Mouse (Mus musculus): ENCODE results near the gene Pitpnb. TPM values are rescaled to one million over a fixed set of nuclear protein-coding genes. Genes with fewer than 3 reads are reported as not detected.

The Pitpnb gene
- total RNA-seq, 2 experiments from 2014 or later, result 84.4 to 86.0 TPM

DNA sequence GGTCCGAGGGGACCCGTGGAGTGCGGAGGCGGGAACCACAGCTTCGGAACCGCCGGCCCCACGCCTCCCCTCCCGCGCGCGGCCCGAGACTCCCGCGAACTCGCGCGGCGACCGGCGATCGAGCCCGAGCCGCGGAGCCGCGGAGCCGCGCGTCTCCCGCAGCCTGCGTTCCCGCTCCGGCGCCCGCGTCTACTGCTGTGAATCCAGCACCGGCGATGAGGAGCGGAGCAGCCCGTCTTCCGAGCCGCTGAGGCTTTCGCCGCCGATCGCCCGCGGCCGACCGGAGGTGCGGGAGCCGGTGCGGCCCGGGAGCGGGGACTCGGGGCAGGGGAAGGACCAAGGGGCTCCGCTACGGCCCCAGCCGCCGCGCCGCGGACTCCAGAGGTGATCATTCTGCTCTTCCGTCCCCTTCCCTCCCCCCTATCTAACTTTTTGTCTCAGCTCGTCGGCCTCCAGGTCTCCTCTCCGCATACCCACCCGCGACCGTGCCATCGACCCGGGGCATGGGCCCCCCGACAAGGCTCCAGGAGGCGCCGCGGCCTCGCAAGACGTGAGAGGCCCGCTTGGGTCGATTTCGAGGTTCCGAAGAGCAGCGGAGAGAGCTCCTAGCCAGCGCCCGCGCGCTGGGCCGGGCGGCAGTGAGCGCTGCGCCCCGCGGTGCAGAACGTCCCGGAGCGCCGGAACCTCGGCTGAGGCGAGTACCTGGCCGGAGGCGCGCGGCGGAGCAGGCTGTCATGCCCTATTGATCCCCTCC lies 87.0 kb downstream of the Pitpnb start:
- peak in 1 of 2 experiments; percentile 49 for DNase-seq (ENCODE audit: low spot score in 2 of 2)
- intact Hi-C loops (cut with DNase I), result loop anchor here (5.0 to 10.0 kb wide), 2 partner anchors 345 to 657 kb away; no protein-coding TSS in a partner anchor

GRCm38 (mm10) chr5:111418202-111419120 lies 87.9 kb downstream of the Pitpnb start:
- DNase-seq (ENCODE audit: low spot score in 2 of 2), result peak in 1 of 2 experiments; percentile 58
- intact Hi-C loops (cut with DNase I), result loop anchor here (5.0 to 10.0 kb wide), 2 partner anchors 344 to 656 kb away; no protein-coding TSS in a partner anchor

- DNase-seq (ENCODE audit: low spot score in 2 of 2), result peak; percentile 69 to 71
These were observed 88.7 kb downstream of the Pitpnb start for GRCm38 (mm10) chr5:111419121-111419881.

DNA sequence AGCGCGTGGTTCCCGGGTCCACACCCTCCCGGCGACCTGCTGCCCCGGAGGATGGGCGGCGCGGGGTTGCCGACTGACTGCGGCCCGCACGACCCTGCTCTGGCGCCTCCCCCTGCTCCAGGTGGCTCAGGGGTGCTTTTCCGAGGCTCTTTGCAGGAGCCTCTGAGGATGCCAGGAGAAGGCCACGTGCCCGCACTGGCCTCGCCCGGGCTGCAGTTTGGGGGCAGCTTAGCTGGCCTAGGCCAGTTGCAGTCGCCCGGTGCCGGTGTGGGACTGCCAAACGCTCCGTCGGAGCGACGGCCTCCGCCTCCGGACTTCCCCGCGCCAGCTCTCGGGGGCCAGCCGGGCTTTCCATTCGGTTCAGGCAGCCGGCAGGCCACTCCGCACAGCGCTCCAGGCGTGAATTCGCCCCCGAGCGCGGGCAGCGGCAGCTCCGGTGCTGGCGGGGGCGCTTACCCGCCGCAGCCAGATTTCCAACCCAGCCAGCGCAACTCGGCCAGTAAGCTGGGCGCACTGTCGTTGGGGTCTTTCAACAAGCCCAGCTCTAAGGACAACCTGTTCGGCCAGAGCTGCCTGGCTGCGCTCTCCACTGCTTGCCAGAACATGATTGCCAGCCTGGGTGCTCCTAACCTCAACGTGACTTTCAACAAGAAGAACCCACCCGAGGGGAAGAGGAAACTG lies 89.6 kb downstream of the Pitpnb start:
- DNase-seq (ENCODE audit: low spot score in 2 of 2), result peak in 1 of 2 experiments; percentile 77
- intact Hi-C loops (cut with DNase I), result no loop called here

More at GRCm38 (mm10) chr5:111419121-111419881, 88.7 kb downstream of the Pitpnb start:
- intact Hi-C loops (cut with DNase I), result loop anchor here (5.0 to 10.0 kb wide), 2 partner anchors 343 to 656 kb away; no protein-coding TSS in a partner anchor

DNA sequence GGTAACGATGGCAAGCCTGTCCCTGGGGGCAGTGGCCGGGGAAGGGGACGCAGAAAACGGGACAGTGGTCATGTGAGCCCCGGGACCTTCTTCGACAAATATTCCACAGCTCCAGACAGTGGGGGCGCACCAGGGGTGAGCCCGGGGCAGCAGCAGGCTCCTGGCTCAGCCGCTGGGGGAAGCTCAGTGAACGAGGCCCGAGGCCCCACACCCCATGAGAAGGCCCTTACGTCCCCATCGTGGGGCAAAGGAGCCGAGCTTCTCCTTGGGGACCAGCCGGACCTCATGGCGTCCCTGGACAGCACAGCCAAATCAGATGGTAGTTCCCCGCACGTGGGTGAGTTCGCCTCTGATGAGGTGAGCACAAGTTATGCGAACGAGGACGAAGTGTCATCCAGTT lies 90.3 kb downstream of the Pitpnb start:
- intact Hi-C loops (cut with DNase I), result no loop called here
- peak in 1 of 2 experiments; percentile 64 for DNase-seq (ENCODE audit: low spot score in 2 of 2)

DNA sequence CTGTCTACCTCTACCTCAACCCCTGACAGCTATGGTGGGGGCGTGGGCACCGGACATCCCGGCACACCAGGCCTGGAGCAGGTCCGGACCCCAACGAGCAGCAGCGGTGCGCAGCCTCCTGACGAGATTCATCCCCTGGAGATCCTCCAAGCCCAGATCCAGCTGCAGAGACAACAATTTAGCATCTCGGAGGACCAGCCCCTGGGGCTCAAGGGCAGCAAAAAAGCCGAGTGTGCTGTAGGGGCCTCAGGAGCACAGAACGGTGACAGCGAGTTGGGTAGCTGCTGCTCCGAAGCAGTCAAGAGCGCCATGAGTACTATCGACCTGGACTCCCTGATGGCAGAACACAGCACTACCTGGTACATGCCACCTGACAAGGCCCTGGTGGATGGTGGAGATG lies 90.9 kb downstream of the Pitpnb start:
- peak in 1 of 2 experiments; percentile 57 for DNase-seq (ENCODE audit: low spot score in 2 of 2)
- intact Hi-C loops (cut with DNase I), result no loop called here

GRCm38 (mm10) chr5:111422058-111422800 lies 91.7 kb downstream of the Pitpnb start:
- intact Hi-C loops (cut with DNase I), result no loop called here
- peak in 1 of 2 experiments; percentile 51 for DNase-seq (ENCODE audit: low spot score in 2 of 2)

GRCm38 (mm10) chr5:111423011-111423410 lies 92.4 kb downstream of the Pitpnb start:
- DNase-seq (ENCODE audit: low spot score in 2 of 2), result no peak
- intact Hi-C loops (cut with DNase I), result no loop called here

GRCm38 (mm10) chr5:111423616-111424015 lies 93.1 kb downstream of the Pitpnb start:
- DNase-seq (ENCODE audit: low spot score in 2 of 2), result no peak
- intact Hi-C loops (cut with DNase I), result no loop called here

- DNase-seq (ENCODE audit: low spot score in 2 of 2), result no peak
- intact Hi-C loops (cut with DNase I), result loop anchor here (5.0 kb wide), 2 partner anchors 86 to 156 kb away; no protein-coding TSS in a partner anchor
These were observed 95.2 kb downstream of the Pitpnb start for GRCm38 (mm10) chr5:111425813-111426212.

- intact Hi-C loops (cut with DNase I), result loop anchor here (5.0 kb wide), 2 partner anchors 86 to 156 kb away; no protein-coding TSS in a partner anchor
These were observed 95.7 kb downstream of the Pitpnb start for GRCm38 (mm10) chr5:111426249-111426648.

GRCm38 (mm10) chr5:111428882-111429281 lies 98.3 kb downstream of the Pitpnb start:
- no peak for DNase-seq (ENCODE audit: low spot score in 2 of 2)
- intact Hi-C loops (cut with DNase I), result loop anchor here (5.0 kb wide), 2 partner anchors 83 to 153 kb away; no protein-coding TSS in a partner anchor

More at GRCm38 (mm10) chr5:111426249-111426648, 95.7 kb downstream of the Pitpnb start:
- no peak for DNase-seq (ENCODE audit: low spot score in 2 of 2)

- intact Hi-C loops (cut with DNase I), result loop anchor here (5.0 kb wide), 2 partner anchors 83 to 153 kb away; no protein-coding TSS in a partner anchor
- peak in 1 of 2 experiments; percentile 64 for DNase-seq (ENCODE audit: low spot score in 2 of 2)
These were observed 99.2 kb downstream of the Pitpnb start for GRCm38 (mm10) chr5:111429726-111430125.

DNA sequence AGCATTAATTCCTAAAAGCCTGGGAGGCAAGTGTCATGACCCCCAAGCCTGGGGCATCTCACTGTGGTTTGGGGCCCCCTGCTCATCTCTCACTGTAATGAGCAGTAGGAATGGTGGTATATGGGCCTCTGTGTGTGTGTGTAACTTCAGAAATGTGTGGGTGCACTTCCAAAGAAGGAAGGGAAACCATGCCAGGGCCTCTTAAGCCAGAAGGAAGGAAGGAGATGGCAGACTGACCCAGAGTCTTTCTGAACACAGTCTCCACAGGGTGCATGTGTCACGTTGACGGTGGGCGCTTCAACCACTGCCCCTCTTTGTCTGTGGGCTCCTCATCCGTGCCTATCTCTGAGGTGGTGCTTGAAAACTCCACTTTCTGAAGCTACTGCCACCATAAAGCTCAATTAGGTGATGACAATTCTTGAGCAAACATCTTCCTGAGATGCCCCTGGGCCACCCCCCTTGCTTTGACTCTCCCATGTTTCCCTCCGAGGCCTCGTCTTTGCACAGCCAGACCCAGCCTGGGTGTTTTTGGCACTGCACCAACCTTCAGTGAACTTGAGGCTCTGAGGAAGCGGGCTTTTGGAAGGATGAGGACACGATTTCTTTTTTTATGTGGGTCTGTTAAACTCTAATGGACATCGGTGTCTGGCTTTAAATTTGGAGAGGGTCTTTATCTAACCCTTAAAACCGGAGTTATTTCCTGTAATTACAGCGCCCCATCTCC lies 100.6 kb downstream of the Pitpnb start:
- DNase-seq (ENCODE audit: low spot score in 2 of 2), result no peak
- intact Hi-C loops (cut with DNase I), result no loop called here

DNA sequence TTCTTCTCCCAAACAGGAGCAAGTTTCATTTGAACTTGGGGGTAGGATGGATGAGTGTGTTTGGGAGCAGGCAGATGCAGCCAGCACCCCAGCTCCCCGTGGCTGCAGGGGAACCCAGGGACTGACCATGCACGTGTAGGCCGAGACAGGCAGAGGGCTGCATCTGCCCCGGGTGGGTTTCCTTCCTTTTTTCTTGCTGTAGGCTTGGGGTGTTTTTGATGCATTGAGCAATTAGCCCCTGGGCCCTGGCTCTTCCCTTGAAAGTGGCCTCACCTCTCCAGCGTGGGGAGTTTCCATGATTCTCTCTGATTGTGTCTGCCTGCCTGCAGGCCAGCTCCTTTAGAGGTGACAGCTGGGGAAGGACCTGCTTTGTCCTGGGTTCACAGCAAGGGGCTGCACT lies 102.3 kb downstream of the Pitpnb start:
- DNase-seq (ENCODE audit: low spot score in 2 of 2), result no peak
- intact Hi-C loops (cut with DNase I), result no loop called here

GRCm38 (mm10) chr5:111434342-111434842 lies 103.8 kb downstream of the Pitpnb start:
- intact Hi-C loops (cut with DNase I), result no loop called here
- DNase-seq (ENCODE audit: low spot score in 2 of 2), result no peak

- intact Hi-C loops (cut with DNase I), result no loop called here
- no peak for DNase-seq (ENCODE audit: low spot score in 2 of 2)
These were observed 105.7 kb downstream of the Pitpnb start for GRCm38 (mm10) chr5:111436260-111436659.

Measured in left cerebral cortex, postnatal 36 days (tissue).